Comparison of ENCODE assay signal across 12 mouse cellular contexts in genomic region chr4:80744975-80745734, GRCm38 (mm10).
DNase-seq lines count a peak whose midpoint lies in the region; ATAC-seq and TF ChIP-seq lines count a peak whose summit lies in the region.
"Had no signal": no experiment of that assay in that cellular context is flagged by ENCODE, and none has a peak within 500 bp of the region (broad histone marks: within the 10 kb centered on the region; RNA-seq: fewer than 3 reads in every experiment).

No protein-coding gene starts in this region.

- H3K4me2 ChIP-seq in forebrain, embryonic 11.5 days (ENCODE audit: low read depth, low read length, severe bottlenecking), result no peak overlapping the region
- no peak overlapping the region for H3K4me2 ChIP-seq in forebrain, postnatal 0 days (ENCODE audit: low read depth)
- no peak overlapping the region for H3K4me2 ChIP-seq in neural tube, embryonic 11.5 days (ENCODE audit: low read depth)
- no peak overlapping the region for H3K4me2 ChIP-seq in forebrain, embryonic 15.5 days (replicated peaks)

- no peak overlapping the region for H3K27ac ChIP-seq in forebrain, embryonic 11.5 days (ENCODE audit: low read depth, low read length)
- H3K27ac ChIP-seq in forebrain, postnatal 0 days (ENCODE audit: low read depth, low read length), result no peak overlapping the region
- H3K27ac ChIP-seq in neural tube, embryonic 11.5 days (ENCODE audit: low read depth, low read length), result no peak overlapping the region
- no peak overlapping the region for H3K27ac ChIP-seq in forebrain, embryonic 15.5 days (replicated peaks)
- H3K27ac ChIP-seq: layer of hippocampus, adult 2 months had no signal

- TF ChIP-seq CTCF in forebrain, postnatal 0 days (IDR thresholded peaks at IDR 0.05; ENCODE audit: low read depth), result no peak
- no peak for TF ChIP-seq CTCF in lung, adult 2 months (IDR thresholded peaks at IDR 0.05; ENCODE audit: insufficient read depth, low read length)

- no peak overlapping the region for H3K9ac ChIP-seq in forebrain, embryonic 11.5 days (ENCODE audit: low read length)
- no peak overlapping the region for H3K9ac ChIP-seq in forebrain, postnatal 0 days
- H3K9ac ChIP-seq in neural tube, embryonic 11.5 days (ENCODE audit: low read length), result no peak overlapping the region
- H3K9ac ChIP-seq in forebrain, embryonic 15.5 days (replicated peaks), result no peak overlapping the region

- ATAC-seq in forebrain, embryonic 11.5 days (replicated peaks; ENCODE audit: low FRiP score), result peak; percentile 80
- ATAC-seq in forebrain, postnatal 0 days, result no peak; the same call in 1 of the 2 replicates
- ATAC-seq in neural tube, embryonic 11.5 days (ENCODE audit: insufficient read depth, low FRiP score, low TSS enrichment), result peak; percentile 53; the same call in 1 of the 2 replicates
- ATAC-seq in forebrain, embryonic 15.5 days (replicated peaks), result peak; percentile 70

- TF ChIP-seq POLR2A in lung, adult 2 months (IDR thresholded peaks at IDR 0.05; ENCODE audit: borderline replicate concordance, extremely low read depth, low read depth, low read length), result no peak

- H3K27me3 ChIP-seq in forebrain, embryonic 11.5 days (ENCODE audit: control insufficient read depth, insufficient read depth, low read length), result no peaks in the 10 kb centered on the region
- no peaks in the 10 kb centered on the region for H3K27me3 ChIP-seq in forebrain, postnatal 0 days (ENCODE audit: insufficient read depth, low read length)
- H3K27me3 ChIP-seq in neural tube, embryonic 11.5 days (ENCODE audit: control insufficient read depth, insufficient read depth, low read length), result no peaks in the 10 kb centered on the region
- H3K27me3 ChIP-seq in forebrain, embryonic 15.5 days, result no peaks in the 10 kb centered on the region

- no peak overlapping the region for H3K4me3 ChIP-seq in forebrain, embryonic 11.5 days (ENCODE audit: low read depth, low read length)
- H3K4me3 ChIP-seq in forebrain, postnatal 0 days (ENCODE audit: low read depth, low read length), result no peak overlapping the region
- H3K4me3 ChIP-seq in neural tube, embryonic 11.5 days (ENCODE audit: low read depth, low read length), result no peak overlapping the region
- H3K4me3 ChIP-seq in forebrain, embryonic 15.5 days, result no peak overlapping the region
- H3K4me3 ChIP-seq in lung, adult 2 months (replicated peaks; ENCODE audit: extremely low read depth, low read depth, low read length), result no peak overlapping the region
- H3K4me3 ChIP-seq: layer of hippocampus, adult 2 months had no signal

- no peaks in the 10 kb centered on the region for H3K36me3 ChIP-seq in forebrain, embryonic 11.5 days (ENCODE audit: control insufficient read depth, insufficient read depth, low read length)
- H3K36me3 ChIP-seq in forebrain, postnatal 0 days (ENCODE audit: insufficient read depth), result no peaks in the 10 kb centered on the region
- H3K36me3 ChIP-seq in neural tube, embryonic 11.5 days (ENCODE audit: control insufficient read depth, insufficient read depth, low read length), result no peaks in the 10 kb centered on the region
- H3K36me3 ChIP-seq in forebrain, embryonic 15.5 days, result no peaks in the 10 kb centered on the region

- WGBS in forebrain, embryonic 11.5 days, result 4% methylated on average over 1 of the region's 1 CpGs
- WGBS in forebrain, postnatal 0 days, result 0% methylated on average over 1 of the region's 1 CpGs
- WGBS in neural tube, embryonic 11.5 days, result 4% methylated on average over 1 of the region's 1 CpGs
- WGBS in forebrain, embryonic 15.5 days, result 0% methylated on average over 1 of the region's 1 CpGs
- 51% methylated on average over 1 of the region's 1 CpGs for WGBS in lung, adult 2 months

- no peak for DNase-seq in forebrain, embryonic 11.5 days (ENCODE audit: low spot score)
- no peak for DNase-seq in forebrain, postnatal 0 days
- DNase-seq in neural tube, embryonic 11.5 days (ENCODE audit: low spot score), result no peak
- DNase-seq in neural tube, embryonic 10.5 days (ENCODE audit: extremely low spot score, low spot score), result no peak
- DNase-seq in right cerebral cortex, postnatal 36 days (ENCODE audit: low spot score in 2 of 2), result peak; percentile 29 to 61
- DNase-seq in lung, adult 2 months, result no peak
- no peak for DNase-seq in lung, postnatal 4 days
- DNase-seq: kidney, adult 11 months; lung, postnatal 14 days; thymus, postnatal 4 days had no signal

- 0 out of 2 replicates have a peak, but pooled peaks cover 2% of the 10 kb centered on the region for H3K4me1 ChIP-seq in forebrain, embryonic 11.5 days (replicated peaks; ENCODE audit: control insufficient read depth, insufficient read depth, low read length)
- no peaks in the 10 kb centered on the region for H3K4me1 ChIP-seq in forebrain, postnatal 0 days (ENCODE audit: insufficient read depth)
- no peaks in the 10 kb centered on the region for H3K4me1 ChIP-seq in neural tube, embryonic 11.5 days (ENCODE audit: control insufficient read depth, insufficient read depth, low read length)
- H3K4me1 ChIP-seq in forebrain, embryonic 15.5 days, result 0 out of 2 replicates have a peak, but pooled peaks cover 3% of the 10 kb centered on the region
- H3K4me1 ChIP-seq in lung, adult 2 months (ENCODE audit: control insufficient read depth, insufficient read depth, low read length), result no peaks in the 10 kb centered on the region

- H3K9me3 ChIP-seq in forebrain, embryonic 11.5 days (ENCODE audit: control insufficient read depth, low read length), result no peaks in the 10 kb centered on the region
- H3K9me3 ChIP-seq in forebrain, postnatal 0 days (ENCODE audit: low read length), result no peaks in the 10 kb centered on the region
- H3K9me3 ChIP-seq in neural tube, embryonic 11.5 days (ENCODE audit: control insufficient read depth, low read length), result no peaks in the 10 kb centered on the region
- no peaks in the 10 kb centered on the region for H3K9me3 ChIP-seq in forebrain, embryonic 15.5 days

Comparison
In these comparisons a context has a peak if more than half of its experiments do, and no peak if none do; other contexts are left out.
1. DNase-seq: peak in right cerebral cortex, postnatal 36 days (2 of 2); none in forebrain, embryonic 11.5 days (single experiment), forebrain, postnatal 0 days (single experiment), neural tube, embryonic 11.5 days (single experiment), neural tube, embryonic 10.5 days (single experiment), lung, adult 2 months (single experiment) and lung, postnatal 4 days (0 of 2).